Mouse (Mus musculus) liver, embryonic 15.5 days (tissue): Measurements from ENCODE around the gene Abcb9. TPM values are rescaled to one million over a fixed set of nuclear protein-coding genes. Genes with fewer than 3 reads are reported as not detected.

ENCODE experiments used
- ATAC-seq: fragments of 200-750 bp; cut with Nextera tagmentation; 2 replicates; pipeline ENCODE4 v1.8.0; 2017; ENCODE audit warnings: moderate number of reproducible peaks, mild to moderate bottlenecking, moderate library complexity; ENCODE audit not compliant: insufficient read depth
- H3K27ac ChIP-seq: fragments of 300-500 bp; sonication (generic); replicated peaks from 2 replicates; pipeline ENCODE4 v1.5.1; 2015; ENCODE audit warnings: mild to moderate bottlenecking, inconsistent platforms
- H3K27me3 ChIP-seq: fragments of 300-500 bp; sonication (generic); 2 replicates; pipeline ENCODE4 v1.6.1; 2015; ENCODE audit warnings: mild to moderate bottlenecking, inconsistent platforms
- H3K36me3 ChIP-seq: fragments of 300-500 bp; sonication (generic); replicated peaks from 2 replicates; pipeline ENCODE4 v1.6.1; 2015; ENCODE audit warnings: moderate library complexity, mild to moderate bottlenecking, inconsistent platforms
- H3K4me1 ChIP-seq: fragments of 300-500 bp; sonication (generic); replicated peaks from 2 replicates; pipeline ENCODE4 v1.6.1; 2015; ENCODE audit warnings: inconsistent platforms
- H3K4me2 ChIP-seq: fragments of 300-500 bp; sonication (generic); 2 replicates; pipeline ENCODE4 v1.6.1; 2015; ENCODE audit warnings: moderate library complexity, mild to moderate bottlenecking, inconsistent platforms
- H3K4me3 ChIP-seq: fragments of 300-500 bp; sonication (generic); replicated peaks from 2 replicates; pipeline ENCODE4 v1.5.1; 2015; ENCODE audit warnings: mild to moderate bottlenecking, inconsistent platforms
- H3K9ac ChIP-seq: fragments of 300-500 bp; sonication (generic); 2 replicates; pipeline ENCODE4 v1.6.1; 2015; ENCODE audit warnings: moderate library complexity, mild to moderate bottlenecking, inconsistent platforms
- H3K9me3 ChIP-seq: fragments of 300-500 bp; sonication (generic); replicated peaks from 2 replicates; pipeline ENCODE4 v1.6.1; 2016; ENCODE audit warnings: inconsistent platforms
- WGBS: fragments of 180-500 bp; shearing (Covaris S2); methylation state at CpG from one replicate; pipeline ENCODE4 v1.1.7; 2015; ENCODE audit warnings: mixed read lengths; ENCODE audit not compliant: insufficient replicate concordance; 5-methylcytosine and 5-hydroxymethylcytosine counted together
- polyA plus RNA-seq: library from polyadenylated mRNA; unstranded; fragments of >200 nt; fragmentation: Nextera tagmentation; extraction: Ambion mirVana; gene quantifications from 2 replicates; pipeline ENCODE4 v1.2.1, GENCODE M21; 2015

Abcb9 gene
- polyA plus RNA-seq, 1 experiment from 2014 or later: 6.1 TPM

DNA sequence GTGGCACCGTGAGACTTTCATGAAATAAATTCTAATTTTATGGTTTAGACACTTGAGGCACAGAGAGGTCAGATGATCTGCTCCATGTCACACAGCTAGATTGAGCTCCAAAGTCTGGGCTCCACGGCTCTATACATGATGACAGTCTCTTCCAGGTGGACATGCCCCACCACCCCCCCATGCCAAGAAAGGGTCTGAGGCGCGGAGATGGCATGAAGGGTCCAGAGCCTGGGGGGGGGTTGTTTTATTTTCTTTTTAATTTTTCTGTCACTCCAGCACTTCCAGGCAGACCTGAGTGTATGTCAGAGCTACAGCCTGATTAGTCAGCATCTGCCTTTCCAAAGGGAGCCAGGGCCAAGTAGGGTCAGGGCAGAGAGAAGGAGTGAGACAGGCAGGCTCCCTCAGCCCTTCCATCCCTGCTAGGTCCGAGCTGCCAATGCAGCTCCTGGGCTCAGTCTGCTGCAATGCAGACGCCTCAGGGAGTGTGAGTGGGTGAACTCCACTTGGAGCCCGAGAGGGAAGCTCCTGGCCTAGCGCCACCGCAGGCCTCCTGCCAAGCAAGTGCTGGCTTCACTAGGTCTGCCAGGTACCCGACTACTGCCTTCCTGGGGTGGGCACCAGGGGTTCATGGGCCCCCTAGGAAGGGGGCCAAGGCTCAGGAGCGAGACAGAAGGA is 2.3 kb downstream of the Abcb9 start:
- Histone ChIP-seq H3K27ac (peak overlapping the region; percentile 93), H3K9ac (no peak overlapping the region), H3K4me2 (peak overlapping the region; percentile 97), H3K9me3 (no peaks in the 10 kb centered on the region), H3K4me3 (peak overlapping the region; percentile 79; the same call in 1 of the 2 replicates), H3K4me1 (peaks cover 68% of the 10 kb centered on the region), H3K27me3 (no peaks in the 10 kb centered on the region), H3K36me3 (peaks cover 11% of the 10 kb centered on the region)
- no peak for ATAC-seq
- WGBS: 79% methylated on average over 11 of the region's 11 CpGs

DNA sequence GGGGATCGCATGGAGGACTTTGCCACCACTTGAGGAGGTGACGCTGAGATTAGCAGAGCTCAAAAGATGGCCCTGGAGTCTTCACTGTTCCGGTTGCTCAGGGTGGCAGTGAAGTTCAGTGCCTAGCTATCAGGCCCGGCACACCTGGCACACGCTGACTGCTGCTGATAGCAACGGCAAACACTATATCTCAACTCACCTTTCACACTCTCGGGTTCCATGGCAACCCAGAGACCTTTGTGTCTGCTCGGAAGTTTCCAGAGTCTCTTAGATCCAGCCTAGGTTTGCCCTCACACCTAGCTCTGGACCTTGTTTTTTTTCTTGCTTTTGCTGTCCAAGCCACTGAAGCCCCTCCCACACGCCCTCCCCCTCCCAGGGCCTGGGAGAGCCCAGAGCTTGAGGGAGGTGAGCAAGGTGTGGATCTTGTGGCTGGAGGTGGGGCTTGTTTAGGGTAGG is 3.6 kb downstream of the Abcb9 start:
- peaks cover 68% of the 10 kb centered on the region for H3K4me1 ChIP-seq
- no peaks in the 10 kb centered on the region for H3K27me3 ChIP-seq
- no peaks in the 10 kb centered on the region for H3K9me3 ChIP-seq
- peaks cover 11% of the 10 kb centered on the region for H3K36me3 ChIP-seq
- H3K27ac ChIP-seq: peak overlapping the region; percentile 93
- peak overlapping the region; percentile 31 for H3K9ac ChIP-seq
- H3K4me2 ChIP-seq: peak overlapping the region; percentile 97
- WGBS: 20% methylated on average over 9 of the region's 9 CpGs
- peak overlapping the region; percentile 32 for H3K4me3 ChIP-seq
- peak; percentile 75 for ATAC-seq

DNA sequence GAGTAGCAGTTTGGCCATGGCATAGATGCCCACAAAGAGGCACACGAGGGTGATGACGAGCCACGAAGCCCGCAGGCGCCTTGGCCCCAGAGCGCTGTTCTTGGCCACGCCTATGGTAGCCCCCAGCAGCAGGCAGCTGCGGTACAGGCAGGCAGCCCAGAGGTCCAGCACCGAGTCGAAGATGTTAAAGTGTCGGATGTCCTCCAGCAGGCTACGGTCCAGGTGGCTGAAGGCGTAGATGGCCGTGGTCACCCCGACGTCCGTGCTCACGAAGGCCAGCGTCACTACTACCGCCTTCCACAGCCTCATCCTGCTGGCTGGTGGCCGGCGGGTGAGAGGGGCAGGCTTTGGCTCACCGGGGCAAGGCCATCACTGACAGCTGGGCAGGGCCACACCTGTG is 5.7 kb downstream of the Abcb9 start:
- Histone ChIP-seq H3K9me3 (no peaks in the 10 kb centered on the region), H3K27ac (no peak overlapping the region), H3K4me2 (no peak overlapping the region), H3K27me3 (no peaks in the 10 kb centered on the region), H3K4me3 (no peak overlapping the region), H3K9ac (no peak overlapping the region), H3K36me3 (peaks cover 11% of the 10 kb centered on the region), H3K4me1 (peaks cover 55% of the 10 kb centered on the region)
- 87% methylated on average over 23 of the region's 23 CpGs for WGBS
- ATAC-seq: no peak

DNA sequence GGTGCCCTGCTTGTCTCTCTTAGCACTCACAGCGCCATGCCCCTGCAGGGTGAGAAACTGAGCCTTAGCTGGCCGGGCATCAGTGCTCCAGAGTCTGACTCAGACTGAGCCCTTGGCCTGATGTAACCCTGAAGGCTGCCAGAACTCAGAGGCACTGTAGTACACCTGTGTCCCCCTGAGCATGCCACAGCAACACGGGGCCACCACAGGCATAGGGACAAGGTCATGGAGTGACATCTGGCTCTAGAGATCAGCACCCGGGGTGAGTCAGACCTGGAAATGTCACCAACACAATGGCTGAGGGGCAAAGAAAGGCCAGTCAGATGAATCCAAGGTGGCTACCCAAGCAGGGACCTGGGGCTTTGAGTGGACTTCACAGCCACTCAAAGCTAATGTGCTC is 8.7 kb downstream of the Abcb9 start:
- peaks cover 38% of the 10 kb centered on the region for H3K4me1 ChIP-seq
- peaks cover 11% of the 10 kb centered on the region for H3K36me3 ChIP-seq
- ATAC-seq: no peak
- H3K9me3 ChIP-seq: no peaks in the 10 kb centered on the region
- 66% methylated on average over 4 of the region's 4 CpGs for WGBS
- H3K9ac ChIP-seq: no peak overlapping the region
- no peak overlapping the region for H3K27ac ChIP-seq
- H3K27me3 ChIP-seq: no peaks in the 10 kb centered on the region
- H3K4me3 ChIP-seq: no peak overlapping the region
- H3K4me2 ChIP-seq: no peak overlapping the region

DNA sequence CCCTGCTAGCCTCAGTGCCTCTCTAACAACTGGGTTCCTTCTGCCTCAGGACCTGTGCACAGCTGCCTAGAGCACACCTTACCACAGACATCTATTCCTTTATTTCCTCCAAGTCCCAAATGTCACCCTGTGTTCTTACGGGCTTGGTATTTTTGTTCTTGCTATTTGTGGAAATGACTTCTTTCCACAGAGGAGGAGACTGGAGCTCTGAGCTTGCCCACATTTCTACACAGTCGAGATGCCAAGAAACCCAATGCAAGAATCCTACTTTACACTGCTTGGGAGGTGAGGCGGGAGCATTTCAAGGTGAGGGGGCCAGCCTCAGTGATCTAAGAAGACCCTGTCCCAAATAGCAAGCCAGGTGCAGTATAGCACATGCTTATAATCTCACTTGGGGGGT is 10.1 kb downstream of the Abcb9 start:
- H3K4me3 ChIP-seq: no peak overlapping the region
- H3K4me1 ChIP-seq: peaks cover 31% of the 10 kb centered on the region
- no peaks in the 10 kb centered on the region for H3K9me3 ChIP-seq
- no peaks in the 10 kb centered on the region for H3K27me3 ChIP-seq
- H3K4me2 ChIP-seq: no peak overlapping the region
- H3K27ac ChIP-seq: no peak overlapping the region
- peaks cover 11% of the 10 kb centered on the region for H3K36me3 ChIP-seq
- H3K9ac ChIP-seq: no peak overlapping the region
- ATAC-seq: no peak
- 67% methylated on average over 3 of the region's 3 CpGs for WGBS

DNA sequence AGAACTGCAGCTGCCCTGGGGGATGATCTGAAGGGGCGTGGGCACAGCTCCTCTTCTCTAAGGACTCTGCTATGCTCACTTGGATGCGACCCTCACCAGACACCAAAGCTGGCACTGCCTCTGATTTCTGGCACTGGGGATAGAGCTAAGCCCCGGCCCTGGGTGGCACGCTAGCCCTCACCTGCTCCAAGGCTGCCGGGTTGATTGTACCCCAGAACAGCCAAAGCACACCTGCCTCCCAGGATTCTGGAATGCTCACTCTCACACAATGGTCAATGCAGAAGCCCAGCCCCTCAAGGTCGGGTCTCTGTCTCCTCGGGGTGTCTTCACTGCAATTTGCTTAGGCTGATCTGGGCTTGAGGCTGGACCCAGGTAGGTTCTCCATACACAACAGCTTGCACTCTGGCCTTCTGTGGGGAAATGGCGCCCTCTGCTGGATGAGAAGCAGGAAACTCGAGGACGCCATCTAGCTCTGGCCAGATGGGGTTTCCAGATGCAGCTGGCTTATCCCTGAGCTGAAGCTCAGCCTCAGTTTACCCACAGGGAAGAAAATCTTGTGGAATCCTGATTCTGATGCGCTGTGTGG is 10.9 kb downstream of the Abcb9 start:
- Histone ChIP-seq H3K9ac (no peak overlapping the region), H3K9me3 (no peaks in the 10 kb centered on the region), H3K27ac (no peak overlapping the region), H3K4me3 (no peak overlapping the region), H3K4me1 (peaks cover 30% of the 10 kb centered on the region), H3K4me2 (no peak overlapping the region), H3K36me3 (peaks cover 6% of the 10 kb centered on the region), H3K27me3 (no peaks in the 10 kb centered on the region)
- 37% methylated on average over 11 of the region's 11 CpGs for WGBS
- ATAC-seq: peak; percentile 46; the same call in 1 of the 2 replicates

DNA sequence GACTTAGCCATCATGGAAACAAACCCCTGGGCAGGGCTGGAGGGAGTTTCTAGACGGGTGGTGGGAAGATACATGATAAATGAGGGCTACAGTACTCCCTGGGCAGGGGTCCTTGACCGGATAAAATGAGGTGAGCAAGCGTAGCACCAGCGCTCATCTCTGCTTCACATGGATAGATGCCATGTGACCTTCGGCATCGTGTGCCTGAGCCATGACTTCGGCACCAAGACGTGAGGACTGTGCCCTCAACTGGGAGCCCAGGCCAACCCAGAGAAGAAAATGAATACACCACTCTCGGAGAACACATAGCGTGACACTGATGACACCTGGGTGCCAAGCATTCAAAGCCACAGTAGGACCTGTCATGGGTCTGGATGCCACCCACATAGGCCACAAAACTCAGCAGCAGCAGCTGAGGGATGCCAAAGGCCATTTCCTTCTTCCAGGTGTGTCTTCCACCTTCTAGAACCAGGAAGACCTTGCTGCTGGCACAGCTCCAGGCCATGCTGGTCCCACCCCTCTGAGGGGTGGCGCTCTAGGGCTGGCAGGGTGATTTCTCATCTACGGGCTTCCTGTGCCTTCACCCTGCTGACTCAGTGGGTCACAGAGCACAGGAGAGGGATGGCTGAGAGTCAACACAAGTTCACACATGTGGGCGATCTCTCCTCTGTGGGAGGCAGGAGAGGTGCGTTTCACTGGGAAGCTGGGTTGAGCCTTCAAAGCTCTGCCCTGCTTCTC is 11.6 kb downstream of the Abcb9 start:
- no peaks in the 10 kb centered on the region for H3K9me3 ChIP-seq
- H3K4me2 ChIP-seq: no peak overlapping the region
- 77% methylated on average over 14 of the region's 14 CpGs for WGBS
- peaks cover 32% of the 10 kb centered on the region for H3K4me1 ChIP-seq
- H3K36me3 ChIP-seq: no peaks in the 10 kb centered on the region; the same call in 1 of the 2 replicates
- ATAC-seq: no peak
- no peak overlapping the region for H3K9ac ChIP-seq
- no peaks in the 10 kb centered on the region for H3K27me3 ChIP-seq
- H3K27ac ChIP-seq: no peak overlapping the region
- H3K4me3 ChIP-seq: no peak overlapping the region

DNA sequence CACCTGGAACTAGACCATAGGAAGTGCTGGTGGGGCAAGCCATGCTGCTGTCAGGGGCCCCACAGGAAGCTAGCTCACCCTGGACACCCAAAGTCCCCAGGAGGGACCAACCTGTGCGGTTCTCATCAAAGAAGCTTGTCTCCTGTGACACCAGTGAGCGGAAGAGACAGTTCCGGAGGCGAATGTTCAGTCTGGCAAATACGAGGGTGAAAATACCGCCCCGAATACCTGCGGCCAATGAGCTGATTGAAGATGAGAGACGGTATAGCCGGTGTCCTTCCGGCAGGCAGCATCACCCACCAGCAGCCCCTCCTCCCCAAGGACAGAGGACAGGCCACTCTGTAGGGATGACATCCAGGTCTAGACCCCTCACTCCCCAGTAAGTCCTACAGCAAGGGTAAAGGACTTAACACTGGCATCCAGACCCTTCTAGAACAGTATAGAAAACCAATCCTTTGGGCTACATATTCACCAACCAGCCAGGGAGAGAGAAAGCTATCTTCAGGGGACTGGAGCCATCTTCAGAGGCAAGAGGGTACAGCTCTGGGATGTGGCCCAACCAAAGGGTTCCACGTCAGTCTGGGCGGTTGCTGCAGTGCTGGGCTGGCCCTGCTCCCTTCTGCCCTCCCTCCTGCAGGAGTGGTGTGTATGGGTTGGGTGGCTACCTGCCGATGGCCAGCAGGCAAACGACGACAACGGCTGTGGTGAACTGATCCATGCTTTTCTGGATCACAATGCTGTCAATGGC is 12.5 kb downstream of the Abcb9 start:
- Histone ChIP-seq H3K4me3 (no peak overlapping the region), H3K4me2 (no peak overlapping the region), H3K9ac (no peak overlapping the region), H3K4me1 (peaks cover 37% of the 10 kb centered on the region), H3K36me3 (no peaks in the 10 kb centered on the region), H3K27ac (no peak overlapping the region), H3K27me3 (no peaks in the 10 kb centered on the region), H3K9me3 (no peaks in the 10 kb centered on the region)
- WGBS: 72% methylated on average over 17 of the region's 17 CpGs
- ATAC-seq: no peak

DNA sequence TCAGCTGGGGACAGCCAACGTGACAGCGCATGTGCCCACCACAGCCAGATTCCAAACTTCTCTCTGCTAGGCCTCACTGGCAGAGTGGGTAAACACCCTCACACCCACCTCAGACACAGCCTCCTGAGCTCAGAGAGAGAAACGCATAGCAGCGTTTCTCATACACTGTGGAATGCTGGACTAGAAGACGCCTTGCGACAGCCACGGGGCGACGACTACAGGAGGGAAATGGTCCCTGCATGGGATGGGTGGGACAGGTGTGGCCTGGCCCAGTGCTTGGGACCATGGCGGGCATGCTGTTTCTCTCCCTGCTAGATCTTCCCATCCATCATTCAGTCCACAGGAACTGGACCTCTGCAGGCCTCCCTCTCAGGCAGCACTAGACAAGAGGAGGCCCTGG is 13.2 kb downstream of the Abcb9 start:
- no peaks in the 10 kb centered on the region for H3K36me3 ChIP-seq
- no peak overlapping the region for H3K4me3 ChIP-seq
- no peak overlapping the region for H3K27ac ChIP-seq
- ATAC-seq: no peak
- H3K4me1 ChIP-seq: peaks cover 43% of the 10 kb centered on the region
- no peak overlapping the region for H3K4me2 ChIP-seq
- H3K27me3 ChIP-seq: no peaks in the 10 kb centered on the region
- no peak overlapping the region for H3K9ac ChIP-seq
- 78% methylated on average over 10 of the region's 10 CpGs for WGBS
- no peaks in the 10 kb centered on the region for H3K9me3 ChIP-seq

DNA sequence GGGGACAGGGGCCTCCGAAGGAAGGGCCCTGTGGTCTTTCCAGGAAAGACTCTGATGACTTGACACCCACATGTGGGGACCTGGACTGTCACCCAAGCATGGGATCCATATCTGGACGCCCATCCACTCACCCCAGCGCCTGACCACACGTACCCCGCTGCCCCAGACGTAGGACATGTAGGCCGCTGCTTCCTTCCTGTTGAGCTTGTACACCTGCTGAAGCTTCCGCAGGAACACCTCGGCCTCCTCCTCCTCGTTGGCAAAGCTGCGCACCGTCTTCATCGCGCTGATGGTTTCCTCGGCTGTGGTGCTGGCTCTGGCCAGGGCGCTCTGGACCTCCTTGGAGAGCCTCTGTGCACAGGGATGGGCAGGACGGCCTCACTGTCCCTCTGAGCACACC is 15.7 kb downstream of the Abcb9 start:
- no peak for ATAC-seq
- H3K27ac ChIP-seq: no peak overlapping the region

More for the DNA sequence above, 15.7 kb downstream of the Abcb9 start:
- Histone ChIP-seq H3K4me2 (no peak overlapping the region), H3K36me3 (no peaks in the 10 kb centered on the region), H3K27me3 (0 out of 2 replicates have a peak, but pooled peaks cover 5% of the 10 kb centered on the region), H3K4me1 (peaks cover 65% of the 10 kb centered on the region), H3K4me3 (no peak overlapping the region), H3K9me3 (no peaks in the 10 kb centered on the region), H3K9ac (no peak overlapping the region)
- 48% methylated on average over 17 of the region's 17 CpGs for WGBS
